Mouse (Mus musculus) heart, postnatal 36 days (tissue): ENCODE data around the gene Clhc1. TPM values are rescaled to one million over a fixed set of nuclear protein-coding genes. Genes with fewer than 3 reads are reported as not detected.

Experiments used
- total RNA-seq, 2 experiments: library from RNA; stranded (reverse); gene quantifications; 2 replicates each; pipeline ENCODE4 v1.2.3; 2021

Clhc1 gene
- total RNA-seq, 2 experiments from 2014 or later = not detected

Other genes starting within 250 kb of the Clhc1 start
- 10 to 100 TPM in 1 of 2 experiments, 1 to 10 TPM in 1; 7.7 to 10.3 TPM for gene Ccdc88a, start 174.3 kb upstream of the Clhc1 start, total RNA-seq
- gene Prorsd1, start 32.9 kb upstream of the Clhc1 start, total RNA-seq = 10 to 100 TPM; 19.0 to 20.9 TPM
- gene Mtif2, start 21.5 kb upstream of the Clhc1 start, total RNA-seq = 10 to 100 TPM; 53.1 to 64.2 TPM
- 100 to 1,000 TPM; 456 to 501 TPM for gene Rps27a, start 159 bp downstream of the Clhc1 start, total RNA-seq
- gene Rtn4, start 145.0 kb downstream of the Clhc1 start, total RNA-seq = 10 to 100 TPM; 91.7 to 95.2 TPM